Mouse (Mus musculus) adrenal gland, postnatal 10 days (tissue): ENCODE measurements around the gene Hnrnpul1. TPM values are rescaled to one million over a fixed set of nuclear protein-coding genes. Genes with fewer than 3 reads are reported as not detected.

ENCODE experiments used
- DNase-seq: peaks from one replicate; pipeline ENCODE4 v3.0.0; 2021; ENCODE audit warnings: mixed read lengths
- total RNA-seq, 2 experiments: library from RNA; stranded (reverse); gene quantifications; 2 replicates each; pipeline ENCODE4 v1.2.3; 2021

Gene Hnrnpul1
- total RNA-seq, 2 experiments from 2014 or later = 114 to 125 TPM

GRCm38 (mm10) chr7:25689603-25690021, 64.9 kb downstream of the Hnrnpul1 start:
- no peak for DNase-seq

GRCm38 (mm10) chr7:25688810-25689586, 65.6 kb downstream of the Hnrnpul1 start:
- peak; percentile 83 for DNase-seq

- DNase-seq = peak; percentile 69
Measured at GRCm38 (mm10) chr7:25687811-25688401, 66.7 kb downstream of the Hnrnpul1 start.

GRCm38 (mm10) chr7:25686680-25687531, 67.7 kb downstream of the Hnrnpul1 start, which contains the start of gene Tgfb1:
TSS of gene Tgfb1 (plus strand) at chr7:25687002.
- peak; percentile 87 for DNase-seq

- DNase-seq = no peak
Measured at GRCm38 (mm10) chr7:25685926-25686470, 68.6 kb downstream of the Hnrnpul1 start.

- no peak for DNase-seq
Measured at GRCm38 (mm10) chr7:25684659-25685058, 69.9 kb downstream of the Hnrnpul1 start.

GRCm38 (mm10) chr7:25683474-25684180, 70.9 kb downstream of the Hnrnpul1 start:
- DNase-seq = no peak

- DNase-seq = no peak
Measured at GRCm38 (mm10) chr7:25681341-25682231, 73.0 kb downstream of the Hnrnpul1 start.

- DNase-seq = peak; percentile 98
Measured at GRCm38 (mm10) chr7:25680514-25681258, 73.9 kb downstream of the Hnrnpul1 start, which contains the start of gene B9d2. TSS of gene B9d2 (plus strand) at chr7:25680780.

- DNase-seq = no peak
Measured at GRCm38 (mm10) chr7:25679971-25680370, 74.6 kb downstream of the Hnrnpul1 start.

- no peak for DNase-seq
Measured at GRCm38 (mm10) chr7:25677013-25677412, 77.5 kb downstream of the Hnrnpul1 start.

GRCm38 (mm10) chr7:25676085-25676781, 78.3 kb downstream of the Hnrnpul1 start:
- DNase-seq = peak; percentile 89

- no peak for DNase-seq
Measured at GRCm38 (mm10) chr7:25675405-25675804, 79.2 kb downstream of the Hnrnpul1 start.

GRCm38 (mm10) chr7:25674719-25675300, 79.7 kb downstream of the Hnrnpul1 start, which contains the start of gene Tmem91:
TSS of gene Tmem91 (minus strand) at chr7:25675166.
- no peak for DNase-seq

GRCm38 (mm10) chr7:25674297-25674696, 80.3 kb downstream of the Hnrnpul1 start:
- no peak for DNase-seq

- no peak for DNase-seq
Measured at GRCm38 (mm10) chr7:25672442-25672841, 82.1 kb downstream of the Hnrnpul1 start.

- no peak for DNase-seq
Measured at GRCm38 (mm10) chr7:25671686-25672085, 82.9 kb downstream of the Hnrnpul1 start.
